Mouse (Mus musculus) adipocyte (in vitro differentiated cells): ENCODE results near the gene Zfp185.
"Not testable (repeated sequence)": the region's sequence is repeated elsewhere in the genome, so short reads cannot be mapped to it uniquely, and the experiment has no call there.

ENCODE experiments used
- DNase-seq: peaks from one replicate; pipeline ENCODE4 v3.0.0-alpha.2; 2016; ENCODE audit warnings: low spot score

Zfp185 gene

DNA sequence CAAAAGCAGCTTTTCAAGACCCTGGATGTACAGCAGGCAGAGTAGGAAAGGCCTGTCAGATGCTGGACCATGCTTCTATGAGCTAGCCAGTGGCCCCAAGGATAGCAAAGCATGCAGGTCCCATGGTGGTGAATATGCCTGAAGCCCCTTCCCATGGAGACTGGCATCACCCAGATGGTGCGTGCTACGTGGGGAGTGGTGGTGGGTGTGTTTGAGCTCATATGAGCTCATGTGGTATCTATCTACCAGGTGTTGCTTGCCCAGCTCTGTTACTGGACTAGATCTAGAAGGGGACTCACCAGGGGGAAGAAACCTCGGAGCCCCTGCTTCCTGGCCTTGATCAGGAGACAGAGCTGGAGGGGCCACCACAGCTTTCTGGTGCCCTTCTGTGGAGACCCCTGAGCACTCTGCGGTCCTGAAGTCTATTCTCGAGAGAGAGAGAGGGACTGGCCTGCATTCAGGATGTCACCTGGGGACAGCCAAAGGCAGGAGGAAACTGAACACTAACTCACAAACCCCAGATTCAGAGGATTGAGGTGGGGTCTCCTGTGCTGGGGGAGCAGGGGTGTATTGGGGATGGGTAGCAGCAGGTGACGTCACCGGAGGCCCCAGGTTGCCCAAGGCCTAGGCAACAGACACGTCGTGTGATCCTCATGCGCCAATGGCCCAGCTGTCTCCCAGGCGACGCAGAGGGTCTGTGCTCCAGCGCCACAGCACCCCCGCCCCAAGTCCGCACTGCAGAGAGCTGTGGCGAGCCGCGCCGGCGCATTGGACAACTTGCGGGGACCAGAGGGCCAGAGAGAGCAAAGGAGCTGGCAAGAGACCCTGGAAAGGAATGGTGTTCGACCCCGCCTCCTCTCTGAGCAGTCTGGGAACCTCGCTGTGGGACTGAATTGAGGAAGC, 76.6 kb downstream of the Zfp185 start:
- DNase-seq = no peak

- no peak for DNase-seq
These were observed 77.3 kb downstream of the Zfp185 start, which contains the start of gene Pnma3 for GRCm38 (mm10) chrX:73064415-73064793. TSS of gene Pnma3 (plus strand) at chrX:73064787.

DNA sequence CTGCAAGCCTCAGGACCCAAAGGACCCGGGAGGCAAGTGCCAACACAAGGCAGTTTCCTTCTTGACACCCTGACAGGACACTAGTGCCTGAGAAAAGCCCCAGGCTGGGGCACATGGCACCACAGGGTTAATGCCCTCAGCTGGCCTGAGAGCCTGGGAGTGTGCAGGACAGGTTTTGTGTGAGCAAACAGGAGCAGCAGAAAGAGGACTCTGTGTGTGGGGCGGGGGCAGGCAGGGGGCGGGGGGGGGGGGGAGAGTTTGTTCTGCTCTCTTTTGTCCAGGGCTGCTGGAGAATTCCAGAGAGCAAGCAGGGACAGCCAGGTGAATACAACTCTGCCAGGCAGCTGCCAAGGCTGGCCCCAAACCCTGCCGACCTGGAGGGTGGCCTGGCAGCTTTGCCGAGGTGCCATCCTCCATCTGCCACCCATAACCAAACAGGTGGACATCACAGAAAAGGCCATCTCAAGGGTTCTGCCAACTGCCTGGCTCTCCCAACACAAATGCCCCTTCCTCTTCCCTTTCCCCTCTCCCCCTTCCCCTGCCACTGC, 79.7 kb downstream of the Zfp185 start:
- DNase-seq = not testable (repeated sequence)
